Mouse (Mus musculus): ENCODE measurements around the gene 4930402H24Rik. TPM values are rescaled to one million over a fixed set of nuclear protein-coding genes. Genes with fewer than 3 reads are reported as not detected.

The 4930402H24Rik gene
- polyA plus RNA-seq, 1 experiment from 2014 or later: 112 TPM

DNA sequence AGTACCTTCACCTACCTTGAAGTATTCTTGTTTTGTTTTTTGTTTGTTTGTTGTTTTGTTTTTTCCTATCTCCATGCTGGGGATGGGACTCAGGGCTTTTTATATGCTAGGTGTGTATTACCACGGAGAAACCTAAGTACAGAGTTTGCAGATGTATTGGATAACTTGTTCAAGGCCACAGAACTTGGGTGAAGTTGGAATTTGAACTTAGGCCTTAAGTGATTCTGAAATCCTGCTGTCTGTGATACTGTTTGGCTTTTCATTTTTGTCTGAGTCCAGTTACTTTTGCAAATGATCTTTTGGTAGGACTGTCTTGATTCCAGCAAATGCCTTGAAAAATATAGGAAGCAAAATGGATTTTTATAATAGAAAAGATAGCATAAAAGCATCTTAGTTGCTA lies 5.5 kb upstream of the 4930402H24Rik start:
- no peak overlapping the region for H3K4me2 ChIP-seq (replicated peaks)
- no peak overlapping the region for H3K9ac ChIP-seq (replicated peaks)
- H3K27ac ChIP-seq: no peak overlapping the region
- 75% methylated on average over 1 of the region's 1 CpGs for WGBS
- H3K27me3 ChIP-seq: no peaks in the 10 kb centered on the region
- no peak for ATAC-seq
- H3K9me3 ChIP-seq: no peaks in the 10 kb centered on the region
- no peak overlapping the region for H3K4me3 ChIP-seq (replicated peaks)
- peaks cover 18% of the 10 kb centered on the region for H3K4me1 ChIP-seq (replicated peaks)
- H3K36me3 ChIP-seq: no peaks in the 10 kb centered on the region

DNA sequence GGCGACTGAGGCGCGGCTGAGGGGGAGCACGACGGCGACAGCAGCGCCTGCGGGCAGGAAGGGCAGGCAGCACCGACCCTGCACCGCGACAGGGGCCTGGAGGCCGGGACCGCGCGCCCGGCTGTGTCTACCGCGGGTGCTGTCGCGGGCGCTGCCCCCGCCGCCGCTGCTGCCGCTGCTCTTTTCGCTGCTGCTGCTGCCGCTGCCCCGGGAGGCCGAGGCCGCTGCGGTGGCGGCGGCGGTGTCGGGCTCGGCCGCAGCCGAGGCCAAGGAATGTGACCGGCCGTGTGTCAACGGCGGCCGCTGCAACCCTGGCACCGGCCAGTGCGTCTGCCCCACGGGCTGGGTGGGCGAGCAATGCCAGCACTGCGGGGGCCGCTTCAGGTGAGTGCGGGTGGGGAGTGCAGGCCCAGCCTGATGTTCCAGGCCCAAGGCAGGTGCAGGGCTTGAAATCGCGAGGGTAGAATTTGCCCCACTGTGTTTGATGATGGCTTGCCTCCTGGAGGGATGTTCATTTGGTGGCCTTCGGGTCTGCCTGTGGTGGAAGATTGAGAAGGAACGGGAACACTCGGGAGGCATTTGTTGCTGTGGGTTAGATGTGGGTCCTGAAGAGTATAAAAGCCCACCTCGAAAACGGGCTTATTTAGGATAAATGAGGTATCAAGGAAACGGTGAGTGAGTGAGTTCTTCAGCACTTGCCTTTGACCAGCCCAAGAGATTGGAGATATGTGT lies 544 bp upstream of the 4930402H24Rik start:
- H3K9ac ChIP-seq (replicated peaks): peak overlapping the region; percentile 96
- H3K9me3 ChIP-seq: no peaks in the 10 kb centered on the region
- H3K27me3 ChIP-seq: no peaks in the 10 kb centered on the region
- H3K27ac ChIP-seq: peak overlapping the region; percentile 88
- ATAC-seq: no peak; the same call in none of the 2 replicates
- H3K4me2 ChIP-seq (replicated peaks): peak overlapping the region; percentile 84
- H3K36me3 ChIP-seq: 0 out of 2 replicates have a peak, but pooled peaks cover 3% of the 10 kb centered on the region
- peak overlapping the region; percentile 99 for H3K4me3 ChIP-seq (replicated peaks)
- under 1% methylated on average over 50 of the region's 58 CpGs for WGBS
- H3K4me1 ChIP-seq (replicated peaks): peaks cover 32% of the 10 kb centered on the region

DNA sequence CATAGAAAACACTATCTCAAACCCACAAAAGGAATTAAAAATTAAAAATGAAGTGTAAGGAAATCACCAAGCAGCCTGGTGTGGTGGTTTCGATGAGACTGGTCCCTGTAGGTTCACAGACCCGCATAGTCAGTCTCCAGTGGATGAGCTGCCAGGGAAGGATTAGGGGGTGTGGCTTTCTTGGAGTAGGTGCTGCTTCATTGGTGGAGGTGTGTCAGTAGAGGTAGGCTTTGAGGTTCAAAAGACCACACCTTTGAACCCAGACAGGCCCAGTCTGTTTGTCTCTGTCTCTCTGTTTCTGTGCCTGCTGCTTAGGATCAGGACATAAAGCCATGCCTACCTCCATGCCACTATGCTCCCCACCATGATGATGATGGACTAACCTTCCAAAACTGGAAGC lies 7.4 kb downstream of the 4930402H24Rik start:
- H3K9ac ChIP-seq (replicated peaks): no peak overlapping the region
- ATAC-seq: no peak
- H3K4me3 ChIP-seq (replicated peaks): no peak overlapping the region
- no peaks in the 10 kb centered on the region for H3K4me1 ChIP-seq (replicated peaks)
- H3K9me3 ChIP-seq: no peaks in the 10 kb centered on the region
- peaks cover 4% of the 10 kb centered on the region; the same call in 1 of the 2 replicates for H3K36me3 ChIP-seq
- no peaks in the 10 kb centered on the region for H3K27me3 ChIP-seq
- H3K27ac ChIP-seq: no peak overlapping the region
- WGBS: 83% methylated on average over 2 of the region's 2 CpGs
- no peak overlapping the region for H3K4me2 ChIP-seq (replicated peaks)

DNA sequence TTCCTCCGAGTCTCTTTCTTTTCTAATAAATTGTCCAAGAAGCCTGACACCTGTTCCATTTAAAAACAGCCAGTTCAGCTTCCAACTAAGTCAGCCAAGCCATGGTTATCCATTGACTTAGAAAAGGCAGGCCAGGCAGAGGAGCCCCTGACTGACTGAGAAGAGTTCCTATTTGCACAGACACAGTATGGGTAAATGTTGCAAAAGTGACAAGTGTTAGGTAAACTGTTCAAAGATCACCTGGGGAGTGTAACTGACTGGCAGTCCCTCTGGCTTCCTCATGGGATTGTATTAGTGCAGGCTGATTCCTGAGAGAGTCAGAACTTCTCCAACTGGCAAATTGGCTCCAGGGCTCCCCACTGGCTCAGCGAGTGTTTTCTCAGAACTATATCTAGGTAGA lies 8.3 kb downstream of the 4930402H24Rik start:
- Histone ChIP-seq H3K27ac (no peak overlapping the region), H3K27me3 (no peaks in the 10 kb centered on the region), H3K9ac (replicated peaks) (no peak overlapping the region), H3K4me3 (replicated peaks) (no peak overlapping the region), H3K36me3 (peaks cover 4% of the 10 kb centered on the region; the same call in 1 of the 2 replicates), H3K9me3 (no peaks in the 10 kb centered on the region), H3K4me1 (replicated peaks) (no peaks in the 10 kb centered on the region), H3K4me2 (replicated peaks) (no peak overlapping the region)
- ATAC-seq: no peak
- 87% methylated on average over 2 of the region's 2 CpGs for WGBS

DNA sequence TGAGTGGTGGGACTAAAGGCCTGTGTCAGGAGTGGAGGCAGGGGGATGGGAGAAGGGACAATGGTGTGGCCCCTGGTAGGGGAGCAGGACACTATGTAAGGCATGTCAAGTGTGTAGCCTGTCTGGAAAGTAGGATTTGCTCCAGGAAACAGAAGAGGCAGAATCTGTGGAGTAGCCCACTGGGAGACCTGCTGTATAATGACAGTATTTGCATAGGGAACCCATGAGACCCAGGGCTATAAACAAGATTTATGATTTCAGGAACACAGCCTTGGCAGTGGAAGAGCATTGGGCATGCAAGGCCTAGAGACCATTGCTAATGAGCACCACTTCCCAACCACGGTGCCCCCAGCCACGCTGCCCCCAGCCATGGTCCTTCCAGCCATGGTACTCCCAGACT lies 9.3 kb downstream of the 4930402H24Rik start:
- Histone ChIP-seq H3K4me1 (replicated peaks) (no peaks in the 10 kb centered on the region), H3K36me3 (peaks cover 4% of the 10 kb centered on the region; the same call in 1 of the 2 replicates), H3K4me3 (replicated peaks) (no peak overlapping the region), H3K27me3 (no peaks in the 10 kb centered on the region), H3K27ac (no peak overlapping the region), H3K4me2 (replicated peaks) (no peak overlapping the region), H3K9ac (replicated peaks) (no peak overlapping the region), H3K9me3 (no peaks in the 10 kb centered on the region)
- 94% methylated on average over 2 of the region's 2 CpGs for WGBS
- ATAC-seq: no peak

DNA sequence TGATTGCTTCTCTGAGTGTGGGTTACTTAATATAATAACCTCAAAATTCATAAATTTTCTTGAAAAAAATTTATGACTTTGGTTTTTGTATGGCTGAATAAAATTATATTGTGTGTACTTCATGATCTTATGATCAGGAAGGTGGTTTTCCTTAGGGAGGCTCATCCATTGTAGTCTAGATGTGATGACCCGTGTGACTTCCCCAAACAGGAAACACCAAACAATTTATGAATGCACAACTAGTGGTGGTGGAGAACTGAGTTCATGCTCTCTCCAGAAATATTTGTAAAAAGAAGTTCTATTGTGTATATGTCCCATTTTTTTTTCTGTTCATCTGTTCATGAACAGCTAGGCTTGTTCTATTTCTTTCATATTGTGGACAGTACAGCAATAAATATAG lies 18.8 kb downstream of the 4930402H24Rik start:
- H3K36me3 ChIP-seq: peaks cover 8% of the 10 kb centered on the region; the same call in 1 of the 2 replicates
- H3K27ac ChIP-seq: no peak overlapping the region
- WGBS: 95% methylated on average over 1 of the region's 1 CpGs
- no peaks in the 10 kb centered on the region for H3K4me1 ChIP-seq (replicated peaks)
- no peak overlapping the region for H3K4me3 ChIP-seq (replicated peaks)
- no peak overlapping the region for H3K4me2 ChIP-seq (replicated peaks)
- no peak for ATAC-seq
- H3K9ac ChIP-seq (replicated peaks): no peak overlapping the region
- H3K27me3 ChIP-seq: no peaks in the 10 kb centered on the region
- H3K9me3 ChIP-seq: no peaks in the 10 kb centered on the region

DNA sequence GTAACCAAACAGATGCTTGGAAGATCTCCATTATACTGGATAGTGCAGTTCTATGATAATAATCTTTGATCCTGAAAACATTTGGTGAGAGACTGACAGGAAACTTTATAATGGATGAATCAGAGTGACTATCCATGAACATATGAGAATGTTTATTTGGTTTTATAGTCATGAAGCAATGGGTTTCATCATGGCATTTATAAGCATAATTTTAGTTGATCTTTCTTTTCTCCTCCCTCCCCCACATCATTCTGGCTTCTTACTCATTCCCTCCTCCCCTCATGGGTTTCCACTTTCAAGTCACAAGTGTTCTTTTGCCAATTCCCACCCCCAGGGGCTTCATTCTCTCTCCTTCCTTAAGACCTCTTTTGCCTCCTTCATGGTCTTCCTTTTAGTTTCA lies 19.2 kb downstream of the 4930402H24Rik start:
- Histone ChIP-seq H3K4me1 (replicated peaks) (no peaks in the 10 kb centered on the region), H3K27me3 (no peaks in the 10 kb centered on the region), H3K4me2 (replicated peaks) (no peak overlapping the region), H3K9me3 (no peaks in the 10 kb centered on the region), H3K36me3 (peaks cover 8% of the 10 kb centered on the region; the same call in 1 of the 2 replicates), H3K9ac (replicated peaks) (no peak overlapping the region), H3K4me3 (replicated peaks) (no peak overlapping the region), H3K27ac (no peak overlapping the region)
- ATAC-seq: no peak

DNA sequence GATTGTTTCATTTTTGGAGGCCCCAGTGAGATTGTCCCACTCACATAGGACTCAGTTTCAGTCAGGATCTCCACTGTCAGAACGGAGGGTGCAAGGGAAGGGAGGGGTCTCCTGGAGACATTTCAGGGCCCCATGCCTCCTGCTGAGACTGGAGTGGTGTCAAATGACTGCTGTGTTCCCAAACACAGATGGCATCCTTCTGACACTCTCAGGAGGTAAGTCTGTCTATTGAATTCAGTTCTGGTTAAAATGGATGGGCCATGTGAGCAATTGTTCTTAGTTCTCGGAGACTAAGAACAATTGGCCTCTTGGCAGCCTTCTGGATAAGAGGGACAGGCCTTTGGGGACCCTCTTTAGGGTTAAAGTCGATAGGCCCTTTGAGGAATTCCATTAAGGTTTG lies 28.8 kb downstream of the 4930402H24Rik start:
- no peak overlapping the region for H3K9ac ChIP-seq (replicated peaks)
- H3K4me1 ChIP-seq (replicated peaks): no peaks in the 10 kb centered on the region
- H3K9me3 ChIP-seq: no peaks in the 10 kb centered on the region
- H3K27me3 ChIP-seq: no peaks in the 10 kb centered on the region
- no peak overlapping the region for H3K4me3 ChIP-seq (replicated peaks)
- WGBS: 57% methylated on average over 3 of the region's 3 CpGs
- H3K36me3 ChIP-seq: peaks cover 10% of the 10 kb centered on the region; the same call in 1 of the 2 replicates
- ATAC-seq: no peak
- H3K4me2 ChIP-seq (replicated peaks): no peak overlapping the region
- H3K27ac ChIP-seq: no peak overlapping the region

DNA sequence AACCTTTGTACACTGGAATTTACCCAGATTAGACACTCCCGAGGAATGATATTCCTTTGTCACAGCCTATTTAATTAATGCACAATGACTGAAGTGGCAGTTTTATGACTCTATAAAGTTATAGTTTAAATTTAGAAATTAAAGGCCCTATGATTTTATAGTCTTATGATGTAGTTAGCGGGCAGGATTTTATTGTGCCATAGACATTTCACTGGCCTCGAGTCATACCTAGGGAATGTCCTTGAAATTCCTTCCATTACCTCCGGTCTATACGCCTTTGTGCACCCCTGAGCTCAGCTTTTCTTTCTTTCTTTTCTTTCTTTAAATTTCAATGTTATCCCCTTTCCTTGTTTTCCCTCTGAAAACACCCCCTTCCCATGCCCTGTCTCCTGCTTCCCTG lies 35.3 kb downstream of the 4930402H24Rik start:
- ATAC-seq: no peak
- H3K4me1 ChIP-seq (replicated peaks): no peaks in the 10 kb centered on the region
- H3K4me3 ChIP-seq (replicated peaks): no peak overlapping the region
- no peak overlapping the region for H3K27ac ChIP-seq
- WGBS: 93% methylated on average over 5 of the region's 5 CpGs
- H3K9ac ChIP-seq (replicated peaks): no peak overlapping the region
- no peaks in the 10 kb centered on the region for H3K27me3 ChIP-seq
- no peak overlapping the region for H3K4me2 ChIP-seq (replicated peaks)
- no peaks in the 10 kb centered on the region for H3K9me3 ChIP-seq
- H3K36me3 ChIP-seq: no peaks in the 10 kb centered on the region

DNA sequence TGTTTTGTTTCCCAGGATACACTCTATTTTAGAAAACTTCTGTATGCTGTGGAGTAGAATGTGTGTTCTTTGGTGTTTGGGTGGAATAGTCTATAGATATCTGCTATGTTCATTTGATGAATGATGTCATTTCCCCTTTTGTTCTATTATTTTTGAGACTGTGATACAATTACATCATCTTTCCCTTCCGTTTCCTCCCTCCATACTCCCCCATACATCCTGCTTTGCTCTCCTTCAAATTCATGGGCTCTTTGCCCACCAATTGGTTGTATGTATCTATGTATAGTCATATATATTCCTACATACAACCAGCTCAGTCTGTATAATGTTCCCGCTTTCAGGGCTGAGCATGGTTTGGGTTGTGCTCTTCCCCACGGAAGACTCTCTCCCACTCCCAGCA lies 44.1 kb downstream of the 4930402H24Rik start:
- no peak overlapping the region for H3K4me2 ChIP-seq (replicated peaks)
- no peaks in the 10 kb centered on the region for H3K9me3 ChIP-seq
- H3K4me1 ChIP-seq (replicated peaks): no peaks in the 10 kb centered on the region
- WGBS: 90% methylated on average over 3 of the region's 3 CpGs
- H3K27me3 ChIP-seq: no peaks in the 10 kb centered on the region
- H3K27ac ChIP-seq: no peak overlapping the region
- ATAC-seq: no peak
- H3K36me3 ChIP-seq: no peaks in the 10 kb centered on the region
- H3K9ac ChIP-seq (replicated peaks): no peak overlapping the region
- H3K4me3 ChIP-seq (replicated peaks): no peak overlapping the region

DNA sequence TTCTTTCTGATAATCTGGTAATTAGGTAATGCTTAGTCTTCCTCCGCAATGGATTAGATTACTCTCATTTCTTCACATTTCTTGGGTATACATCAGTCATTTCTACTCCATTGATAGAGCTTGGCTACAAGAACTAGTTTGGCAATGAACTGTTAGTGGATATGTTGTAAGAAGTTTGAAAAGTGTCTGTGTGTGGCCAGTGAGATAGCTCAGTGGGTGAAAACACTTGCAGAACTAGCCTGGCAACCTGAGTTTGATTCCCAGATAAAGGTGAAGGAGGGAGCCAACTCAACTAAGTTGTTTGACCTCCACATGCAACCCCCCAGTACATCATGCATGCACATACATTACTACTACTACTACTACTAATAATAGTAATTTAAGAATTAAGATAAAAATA lies 53.2 kb downstream of the 4930402H24Rik start:
- Histone ChIP-seq H3K36me3 (no peaks in the 10 kb centered on the region), H3K9ac (replicated peaks) (no peak overlapping the region), H3K4me1 (replicated peaks) (no peaks in the 10 kb centered on the region), H3K4me3 (replicated peaks) (no peak overlapping the region), H3K4me2 (replicated peaks) (no peak overlapping the region), H3K9me3 (no peaks in the 10 kb centered on the region), H3K27me3 (no peaks in the 10 kb centered on the region), H3K27ac (no peak overlapping the region)
- 98% methylated on average over 1 of the region's 1 CpGs for WGBS
- ATAC-seq: no peak

DNA sequence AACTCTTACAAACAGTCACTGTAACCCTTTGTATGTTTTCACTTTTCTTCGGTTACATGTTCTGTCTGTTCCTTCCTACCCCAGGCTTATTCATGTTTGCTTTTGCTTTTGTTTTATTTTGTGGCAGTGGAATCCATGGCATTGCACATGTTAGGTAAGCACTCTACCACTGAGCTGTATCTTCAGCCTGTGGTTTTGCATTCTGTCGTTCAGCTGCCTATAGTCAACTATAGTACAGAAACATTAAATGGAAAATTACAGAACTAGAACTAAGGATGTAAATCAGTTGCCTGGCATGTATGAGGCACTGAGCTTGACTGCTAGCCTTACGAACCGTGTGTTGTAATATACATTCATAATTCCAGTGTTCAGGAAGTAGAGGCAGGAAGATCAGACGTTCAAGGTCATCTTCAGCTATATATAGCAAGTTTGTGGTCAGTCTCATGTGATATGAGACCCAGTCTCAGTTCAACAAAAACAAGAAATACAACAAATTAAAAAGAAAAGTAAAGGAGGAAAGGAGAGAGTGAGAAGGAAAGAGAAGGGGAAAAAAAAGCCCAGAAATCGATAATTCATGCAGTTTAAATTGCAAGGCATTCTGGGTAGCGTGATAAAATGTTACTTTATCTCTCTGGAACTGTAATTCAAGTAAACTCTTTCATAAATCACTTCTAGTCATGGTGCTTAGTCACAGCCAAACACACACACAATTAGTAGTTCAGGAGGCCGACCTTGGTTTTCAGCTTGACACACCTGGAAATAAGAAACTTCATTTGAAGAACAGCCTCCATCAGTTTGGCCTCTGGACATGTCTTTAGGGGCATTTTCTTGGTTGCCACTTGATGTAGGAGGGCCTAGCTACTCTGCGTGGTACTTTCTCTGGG lies 54.6 kb downstream of the 4930402H24Rik start:
- 88% methylated on average over 9 of the region's 9 CpGs for WGBS
- ATAC-seq: no peak
- Histone ChIP-seq H3K4me2 (replicated peaks) (no peak overlapping the region), H3K36me3 (no peaks in the 10 kb centered on the region), H3K27me3 (no peaks in the 10 kb centered on the region), H3K4me1 (replicated peaks) (no peaks in the 10 kb centered on the region), H3K27ac (no peak overlapping the region), H3K9ac (replicated peaks) (no peak overlapping the region), H3K4me3 (replicated peaks) (no peak overlapping the region), H3K9me3 (no peaks in the 10 kb centered on the region)
